Mouse (Mus musculus) C2C12 (cell line): ENCODE results near the gene Tnnc2.

ENCODE experiments used
- MAX ChIP-seq: IDR thresholded peaks from one replicate; pipeline ENCODE4 v1.6.1; 2011; ENCODE audit warnings: mild to moderate bottlenecking, control low read depth
- MYOG ChIP-seq: IDR thresholded peaks from one replicate; pipeline ENCODE4 v1.6.1; 2011; ENCODE audit not compliant: control insufficient read depth, insufficient read length; ENCODE audit errors: extremely low read depth

GRCm38 (mm10) chr2:164781876-164782275 lies 2.1 kb upstream of the Tnnc2 start:
- TF ChIP-seq MYOG (no peak), MAX (no peak)
